Mouse (Mus musculus) liver, embryonic 14.5 days (tissue): ENCODE measurements around the gene Pop4. TPM values are rescaled to one million over a fixed set of nuclear protein-coding genes. Genes with fewer than 3 reads are reported as not detected.

Source experiments
- ATAC-seq: fragments of 200-750 bp; cut with Nextera tagmentation; 2 replicates; pipeline ENCODE4 v1.8.0; 2017; ENCODE audit warnings: moderate number of reproducible peaks, mild to moderate bottlenecking, moderate library complexity; ENCODE audit not compliant: insufficient read depth
- DNase-seq, 3 experiments: peaks; one replicate each; pipeline ENCODE4 v3.0.0-alpha.2; 2012 to 2013; ENCODE audit warnings: low read depth in 3 of 3, low spot score in 3 of 3
- H3K27ac ChIP-seq: fragments of 300-500 bp; sonication (generic); 2 replicates; pipeline ENCODE4 v1.5.1; 2014; ENCODE audit warnings: moderate library complexity, mild to moderate bottlenecking, control low read depth, inconsistent platforms
- H3K27me3 ChIP-seq: fragments of 300-500 bp; sonication (generic); 2 replicates; pipeline ENCODE4 v1.6.1; 2014; ENCODE audit warnings: mild to moderate bottlenecking, low read length, moderate library complexity; ENCODE audit not compliant: control insufficient read depth, insufficient read depth
- H3K36me3 ChIP-seq: fragments of 300-500 bp; sonication (generic); replicated peaks from 2 replicates; pipeline ENCODE4 v1.6.1; 2014; ENCODE audit warnings: low read depth; ENCODE audit not compliant: control insufficient read depth, insufficient read depth
- H3K4me1 ChIP-seq, 2 experiments: fragments of 200-500 bp in 1 of 2; fragments of 300-500 bp in 1 of 2; sonication (generic) in 1 of 2; replicated peaks; 2 replicates each; pipeline ENCODE4 v1.6.1; 2012 to 2014; ENCODE audit warnings: antibody characterized with exemption in 1 of 2, inconsistent platforms in 1 of 2, low read length in 1 of 2; ENCODE audit not compliant: control insufficient read depth in 2 of 2, insufficient read depth in 2 of 2
- H3K4me2 ChIP-seq: fragments of 300-500 bp; sonication (generic); 2 replicates; pipeline ENCODE4 v1.6.1; 2014; ENCODE audit warnings: low read depth, mild to moderate bottlenecking, control low read depth, moderate library complexity
- H3K4me3 ChIP-seq, 2 experiments: fragments of 200-500 bp in 1 of 2; fragments of 300-500 bp in 1 of 2; sonication (generic) in 1 of 2; 2 replicates each; pipeline ENCODE4 v1.5.1; 2012 to 2014; ENCODE audit warnings: low read depth in 2 of 2, low read length in 2 of 2, mild to moderate bottlenecking in 2 of 2, control low read depth in 1 of 2, inconsistent platforms in 1 of 2, moderate library complexity in 1 of 2; ENCODE audit not compliant: insufficient read depth in 1 of 2
- H3K9ac ChIP-seq: fragments of 300-500 bp; sonication (generic); replicated peaks from 2 replicates; pipeline ENCODE4 v1.6.1; 2014; ENCODE audit warnings: mild to moderate bottlenecking, control low read depth, moderate library complexity
- H3K9me3 ChIP-seq: fragments of 300-500 bp; sonication (generic); 2 replicates; pipeline ENCODE4 v1.6.1; 2016; ENCODE audit warnings: low read length, mixed read lengths; ENCODE audit not compliant: control insufficient read depth
- CTCF ChIP-seq: IDR thresholded peaks from 2 replicates; pipeline ENCODE4 v1.5.1; 2016; ENCODE audit warnings: antibody characterized with exemption, low read depth, control low read depth
- EP300 ChIP-seq: IDR thresholded peaks from 2 replicates; pipeline ENCODE4 v1.6.1; 2016; ENCODE audit warnings: antibody characterized with exemption, low read depth
- WGBS: fragments of 180-500 bp; shearing (Covaris S2); extraction: QIAGEN DNeasy Blood & Tissue Kit; methylation state at CpG from one replicate; pipeline ENCODE4 v1.1.7; 2014; ENCODE audit not compliant: insufficient replicate concordance; 5-methylcytosine and 5-hydroxymethylcytosine counted together
- polyA plus RNA-seq, 2 experiments: library from polyadenylated mRNA; depleted of rRNA in 1 of 2; stranded (reverse) in 1 of 2; unstranded in 1 of 2; fragments of >200 nt; fragmentation: Nextera tagmentation in 1 of 2; extraction: Ambion mirVana in 1 of 2; gene quantifications; 2 replicates each; pipeline versions ENCODE4 v1.2.1 to v1.2.3; 2012 to 2014

The Pop4 gene
- polyA plus RNA-seq, 2 experiments = 8.5 to 14.2 TPM

- 41% methylated on average over 5 of the region's 5 CpGs for WGBS
- H3K9ac ChIP-seq = no peak overlapping the region
- H3K36me3 ChIP-seq = no peaks in the 10 kb centered on the region
- H3K27me3 ChIP-seq = no peaks in the 10 kb centered on the region
- DNase-seq (no peak), ATAC-seq (no peak)
- no peaks in the 10 kb centered on the region for H3K4me1 ChIP-seq
- H3K9me3 ChIP-seq = no peaks in the 10 kb centered on the region
- TF ChIP-seq CTCF (no peak), EP300 (no peak)
- no peak overlapping the region for H3K4me2 ChIP-seq
- H3K4me3 ChIP-seq = no peak overlapping the region
- H3K27ac ChIP-seq = no peak overlapping the region
Measured at GRCm38 (mm10) chr7:38251494-38252216, 19.6 kb downstream of the Pop4 start.

- Histone ChIP-seq H3K27me3 (no peaks in the 10 kb centered on the region), H3K9ac (no peak overlapping the region), H3K4me2 (no peak overlapping the region), H3K4me1 (no peaks in the 10 kb centered on the region), H3K9me3 (no peaks in the 10 kb centered on the region), H3K36me3 (no peaks in the 10 kb centered on the region), H3K27ac (no peak overlapping the region), H3K4me3 (no peak overlapping the region)
- no peak for TF ChIP-seq CTCF
- TF ChIP-seq EP300 = no peak
- ATAC-seq = no peak
- WGBS = 66% methylated on average over 4 of the region's 4 CpGs
- DNase-seq = no peak
Measured at GRCm38 (mm10) chr7:38242417-38242816, 28.8 kb downstream of the Pop4 start.

- TF ChIP-seq EP300 (no peak), CTCF (no peak)
- no peaks in the 10 kb centered on the region for H3K4me1 ChIP-seq
- H3K9ac ChIP-seq = no peak overlapping the region
- DNase-seq = no peak
- no peaks in the 10 kb centered on the region for H3K27me3 ChIP-seq
- no peak for ATAC-seq
- H3K27ac ChIP-seq = no peak overlapping the region
- no peak overlapping the region for H3K4me2 ChIP-seq
- H3K9me3 ChIP-seq = no peaks in the 10 kb centered on the region
- no peaks in the 10 kb centered on the region for H3K36me3 ChIP-seq
- no peak overlapping the region for H3K4me3 ChIP-seq
Measured at GRCm38 (mm10) chr7:38237140-38237539, 34.1 kb downstream of the Pop4 start.

- no peak overlapping the region for H3K9ac ChIP-seq
- TF ChIP-seq EP300 (no peak), CTCF (no peak)
- no peaks in the 10 kb centered on the region for H3K36me3 ChIP-seq
- H3K4me3 ChIP-seq = no peak overlapping the region
- H3K27me3 ChIP-seq = no peaks in the 10 kb centered on the region
- no peak overlapping the region for H3K27ac ChIP-seq
- H3K9me3 ChIP-seq = no peaks in the 10 kb centered on the region
- DNase-seq = no peak
- no peak overlapping the region for H3K4me2 ChIP-seq
- H3K4me1 ChIP-seq = no peaks in the 10 kb centered on the region
- 24% methylated on average over 11 of the region's 11 CpGs for WGBS
- no peak for ATAC-seq
Measured at GRCm38 (mm10) chr7:38236400-38237105, 34.7 kb downstream of the Pop4 start.

- ATAC-seq = no peak
Measured at GRCm38 (mm10) chr7:38230285-38230684, 40.9 kb downstream of the Pop4 start.

More at GRCm38 (mm10) chr7:38230285-38230684, 40.9 kb downstream of the Pop4 start:
- Histone ChIP-seq H3K4me2 (no peak overlapping the region), H3K36me3 (no peaks in the 10 kb centered on the region), H3K27me3 (no peaks in the 10 kb centered on the region), H3K4me1 (peaks cover 0 to 3% of the 10 kb centered on the region in 2 experiments; a peak in 1 of 4 replicates), H3K9ac (no peak overlapping the region), H3K4me3 (no peak overlapping the region), H3K9me3 (no peaks in the 10 kb centered on the region), H3K27ac (no peak overlapping the region)
- 23% methylated on average over 8 of the region's 8 CpGs for WGBS
- TF ChIP-seq CTCF = no peak
- TF ChIP-seq EP300 = no peak
- DNase-seq = no peak
